Mouse (Mus musculus) kidney, adult 2 months (tissue): ENCODE measurements around the gene Lbhd2. TPM values are rescaled to one million over a fixed set of nuclear protein-coding genes. Genes with fewer than 3 reads are reported as not detected.
A peak's percentile ranks its signal among the peaks of the same experiment; 100 is the strongest.

Experiments
- DNase-seq: peaks from one replicate; pipeline ENCODE4 v3.0.0; 2021
- H3K27ac ChIP-seq: fragments of 200-500 bp; 2 replicates; pipeline ENCODE4 v1.5.1; 2012; ENCODE audit warnings: low read depth, low read length, control low read depth, inconsistent platforms; ENCODE audit not compliant: insufficient read depth
- H3K27me3 ChIP-seq: fragments of 200-500 bp; replicated peaks from 2 replicates; pipeline ENCODE4 v1.6.1; 2012; ENCODE audit warnings: mild to moderate bottlenecking, moderate library complexity, low read length, inconsistent platforms; ENCODE audit not compliant: control insufficient read depth, insufficient read depth
- H3K36me3 ChIP-seq: fragments of 200-500 bp; 2 replicates; pipeline ENCODE4 v1.6.1; 2012; ENCODE audit warnings: mild to moderate bottlenecking, moderate library complexity, low read length, inconsistent platforms; ENCODE audit not compliant: control insufficient read depth, insufficient read depth
- H3K4me1 ChIP-seq: fragments of 200-500 bp; 2 replicates; pipeline ENCODE4 v1.6.1; 2011; ENCODE audit warnings: low read length; ENCODE audit not compliant: control insufficient read depth, insufficient read depth
- H3K4me3 ChIP-seq: fragments of 200-500 bp; 2 replicates; pipeline ENCODE4 v1.5.1; 2011; ENCODE audit warnings: mild to moderate bottlenecking, low read depth, low read length, control low read depth; ENCODE audit not compliant: insufficient read depth
- CTCF ChIP-seq: fragments of 200-500 bp; conservative IDR thresholded peaks from 2 replicates; pipeline ENCODE4 v1.5.1; 2011; ENCODE audit warnings: low read depth, mild to moderate bottlenecking, control low read depth, low read length, moderate library complexity, mixed read lengths; ENCODE audit not compliant: insufficient read depth, insufficient read length
- POLR2A ChIP-seq: fragments of 200-500 bp; IDR thresholded peaks from one replicate; pipeline ENCODE4 v1.6.1; 2011; ENCODE audit warnings: low read depth, low read length, control low read depth
- WGBS: fragments of 180-500 bp; shearing (Covaris S2); methylation state at CpG from one replicate; pipeline ENCODE4 v1.1.7; 2018; 5-methylcytosine and 5-hydroxymethylcytosine counted together
- polyA plus RNA-seq: library from polyadenylated mRNA; depleted of rRNA; stranded (reverse); fragments of >200 nt; gene quantifications from 2 replicates; pipeline ENCODE4 v1.2.3, GENCODE M21; 2012

Lbhd2 gene
- polyA plus RNA-seq, 1 experiment: 0.13 TPM

- H3K36me3 ChIP-seq: no peaks in the 10 kb centered on the region
- no peak overlapping the region for H3K4me3 ChIP-seq
- 91% methylated on average over 9 of the region's 9 CpGs for WGBS
- TF ChIP-seq CTCF (no peak), POLR2A (no peak)
- no peak overlapping the region for H3K27ac ChIP-seq
- H3K27me3 ChIP-seq: no peaks in the 10 kb centered on the region
- H3K4me1 ChIP-seq: peaks cover 11% of the 10 kb centered on the region
- no peak for DNase-seq
Measured at GRCm38 (mm10) chr12:111440701-111441373, 34.2 kb downstream of the Lbhd2 start.

DNA sequence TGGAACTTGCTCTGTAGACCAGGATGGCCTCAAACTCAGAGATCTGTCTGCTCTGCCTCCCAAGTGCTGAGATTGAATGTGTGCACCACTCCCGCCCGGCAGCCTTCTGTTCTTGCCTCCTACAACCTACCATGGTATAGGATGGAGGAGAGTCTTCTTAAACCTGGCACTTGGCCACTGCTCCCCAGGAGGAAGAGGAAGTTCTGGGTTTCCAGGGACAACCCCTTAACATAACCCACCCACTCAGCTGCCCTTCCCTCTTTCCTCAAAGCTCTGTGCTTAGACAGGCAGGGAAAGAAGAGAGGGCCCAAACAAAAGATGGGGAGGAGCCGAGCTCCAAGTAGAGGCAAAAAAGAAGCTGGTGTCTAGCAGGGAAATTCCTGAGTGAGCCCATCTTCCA, 34.9 kb downstream of the Lbhd2 start:
- Histone ChIP-seq H3K4me3 (no peak overlapping the region), H3K27ac (no peak overlapping the region), H3K27me3 (no peaks in the 10 kb centered on the region), H3K36me3 (no peaks in the 10 kb centered on the region), H3K4me1 (peaks cover 11% of the 10 kb centered on the region)
- 82% methylated on average over 3 of the region's 3 CpGs for WGBS
- TF ChIP-seq POLR2A (no peak), CTCF (no peak)
- DNase-seq: no peak

DNA sequence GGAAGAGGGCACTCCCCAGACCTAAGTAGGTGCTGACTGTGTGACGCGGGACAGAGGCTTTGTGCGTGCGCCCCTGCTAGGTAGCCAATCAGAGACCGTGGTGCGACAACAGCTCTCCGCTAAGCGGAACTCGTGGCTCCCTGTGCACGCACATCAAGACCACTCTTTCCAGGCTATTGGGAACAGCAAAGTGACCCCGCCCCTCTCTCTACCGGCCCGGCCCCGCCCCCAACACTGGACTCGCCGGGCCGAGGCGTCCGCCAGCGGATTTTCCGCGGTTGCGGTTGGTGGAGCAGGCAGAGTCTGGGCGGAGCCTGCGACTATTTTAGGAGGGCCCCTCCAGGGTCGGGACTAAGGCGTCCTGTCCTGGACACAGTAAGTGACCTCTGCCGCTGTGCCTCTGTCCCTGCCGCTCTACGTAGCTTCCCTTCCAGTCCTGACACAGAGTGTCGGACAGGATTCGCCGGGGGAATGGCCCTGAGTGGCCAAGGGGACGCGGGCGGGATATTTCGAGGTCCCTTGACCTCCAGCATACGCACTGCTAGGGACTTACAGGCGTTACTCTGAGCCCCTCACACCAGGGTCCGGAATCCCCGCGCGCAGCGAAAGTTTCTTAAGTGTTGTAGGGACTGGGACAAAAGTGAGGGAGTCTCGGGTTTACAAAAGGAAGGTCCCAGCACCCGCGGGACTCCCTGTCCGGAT, 35.9 kb downstream of the Lbhd2 start, which contains the start of gene Tnfaip2:
TSS of gene Tnfaip2 (plus strand) at position 161 of the 702 bp plus-strand sequence.
- H3K4me1 ChIP-seq: peaks cover 8% of the 10 kb centered on the region
- peak within 1 kb of the TSS; percentile 60 for H3K27ac ChIP-seq
- H3K27me3 ChIP-seq: no peaks in the 10 kb centered on the region
- peak within 1 kb of the TSS; percentile 59 for H3K4me3 ChIP-seq
- 5% methylated on average over 48 of the region's 48 CpGs for WGBS
- DNase-seq: peak; percentile 92
- TF ChIP-seq CTCF (no peak), POLR2A (peak; percentile 93)
- no peaks in the 10 kb centered on the region for H3K36me3 ChIP-seq

GRCm38 (mm10) chr12:111443011-111443870, 36.6 kb downstream of the Lbhd2 start:
- WGBS: 46% methylated on average over 15 of the region's 15 CpGs

DNA sequence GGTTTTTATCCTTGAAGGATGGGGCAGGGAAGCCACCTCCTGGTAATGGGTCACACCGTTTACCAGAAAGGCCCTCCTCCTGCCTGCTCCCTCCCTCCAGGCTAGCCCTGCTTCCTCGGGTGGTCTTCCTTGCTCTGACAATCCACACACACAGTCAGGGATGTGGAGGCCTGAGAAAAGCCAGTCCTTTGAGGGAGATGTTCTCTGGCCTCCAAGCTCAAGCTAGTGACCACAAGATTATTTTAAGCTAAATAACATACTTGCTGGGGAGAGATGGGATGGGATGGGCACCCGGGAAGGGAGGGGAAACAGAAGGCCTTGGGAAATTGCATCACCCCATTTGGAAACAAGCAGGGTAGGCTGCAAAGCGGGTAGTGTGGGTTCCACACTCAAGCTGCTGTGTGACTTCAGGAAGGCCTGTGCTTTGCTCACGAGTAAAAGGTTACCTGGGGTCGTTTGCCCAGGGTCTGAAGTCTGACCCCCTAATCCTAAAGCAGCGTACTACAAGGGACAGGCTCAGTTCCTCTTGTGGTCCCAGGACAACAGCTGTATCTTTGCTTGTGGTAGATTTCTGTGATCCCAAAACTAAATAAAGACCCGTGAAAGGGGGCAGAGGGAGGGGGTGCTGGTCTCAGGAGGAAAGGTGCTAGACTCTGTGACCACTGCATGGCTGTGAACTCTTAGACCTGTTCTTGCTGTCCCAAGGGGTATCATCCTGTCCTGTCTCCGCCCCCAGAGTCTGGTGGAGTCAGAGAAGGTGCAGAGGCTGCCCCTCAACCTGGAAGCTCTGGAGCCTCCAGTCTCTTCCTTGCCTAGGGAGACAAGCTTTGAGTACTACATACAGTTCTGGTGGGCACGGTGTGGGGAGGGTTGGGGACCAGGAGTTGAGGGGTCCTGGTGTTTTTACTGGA, 37.6 kb downstream of the Lbhd2 start:
- Histone ChIP-seq H3K27me3 (no peaks in the 10 kb centered on the region), H3K4me3 (peak overlapping the region; percentile 59), H3K27ac (peak overlapping the region; percentile 60), H3K4me1 (peaks cover 8% of the 10 kb centered on the region; the same call in 1 of the 2 replicates), H3K36me3 (no peaks in the 10 kb centered on the region)
- no peak for DNase-seq
- WGBS: 52% methylated on average over 10 of the region's 10 CpGs
- no peak for TF ChIP-seq CTCF
- no peak for TF ChIP-seq POLR2A

More at GRCm38 (mm10) chr12:111443011-111443870, 36.6 kb downstream of the Lbhd2 start:
- TF ChIP-seq POLR2A: no peak
- no peak for TF ChIP-seq CTCF
- Histone ChIP-seq H3K27ac (peak overlapping the region; percentile 60), H3K4me1 (peaks cover 4% of the 10 kb centered on the region; the same call in 1 of the 2 replicates), H3K4me3 (peak overlapping the region; percentile 59), H3K36me3 (no peaks in the 10 kb centered on the region), H3K27me3 (no peaks in the 10 kb centered on the region)
- no peak for DNase-seq
